Mouse (Mus musculus) R1 (cell line): Measurements from ENCODE around the gene Olfr1242.

Experiments
- DNase-seq: peaks from one replicate; pipeline ENCODE4 v3.0.0-alpha.2; 2018; ENCODE audit warnings: low read depth, low spot score

Gene Olfr1242

GRCm38 (mm10) chr2:89498235-89498634, at the start of gene Olfr1242:
Olfr1242 (minus strand) TSS chr2:89498335.
- no peak for DNase-seq

- no peak for DNase-seq
These were observed 46.4 kb upstream of the Olfr1242 start for GRCm38 (mm10) chr2:89544516-89544915.

- DNase-seq, result no peak
These were observed 41.8 kb upstream of the Olfr1242 start for GRCm38 (mm10) chr2:89539923-89540322.

- DNase-seq, result no peak
These were observed 33.3 kb upstream of the Olfr1242 start, which contains the start of gene Olfr1243 for GRCm38 (mm10) chr2:89531387-89531786. Olfr1243 (minus strand) TSS chr2:89531487.

- DNase-seq, result no peak
These were observed 11.1 kb downstream of the Olfr1242 start, which contains the start of gene Olfr1241 for GRCm38 (mm10) chr2:89487026-89487425. Olfr1241 (minus strand) TSS chr2:89487126.

- no peak for DNase-seq
These were observed 55.2 kb downstream of the Olfr1242 start, which contains the start of gene Olfr1240 for GRCm38 (mm10) chr2:89442900-89443299. Olfr1240 (minus strand) TSS chr2:89443000.
